Mouse (Mus musculus) cerebellum, adult 9-11 months (tissue): ENCODE results near the gene Klf11.
"Not testable (repeated sequence)": the region's sequence is repeated elsewhere in the genome, so short reads cannot be mapped to it uniquely, and the experiment has no call there.

Source experiments
- DNase-seq: peaks from one replicate; pipeline ENCODE4 v3.0.0; 2022

Klf11 gene

DNA sequence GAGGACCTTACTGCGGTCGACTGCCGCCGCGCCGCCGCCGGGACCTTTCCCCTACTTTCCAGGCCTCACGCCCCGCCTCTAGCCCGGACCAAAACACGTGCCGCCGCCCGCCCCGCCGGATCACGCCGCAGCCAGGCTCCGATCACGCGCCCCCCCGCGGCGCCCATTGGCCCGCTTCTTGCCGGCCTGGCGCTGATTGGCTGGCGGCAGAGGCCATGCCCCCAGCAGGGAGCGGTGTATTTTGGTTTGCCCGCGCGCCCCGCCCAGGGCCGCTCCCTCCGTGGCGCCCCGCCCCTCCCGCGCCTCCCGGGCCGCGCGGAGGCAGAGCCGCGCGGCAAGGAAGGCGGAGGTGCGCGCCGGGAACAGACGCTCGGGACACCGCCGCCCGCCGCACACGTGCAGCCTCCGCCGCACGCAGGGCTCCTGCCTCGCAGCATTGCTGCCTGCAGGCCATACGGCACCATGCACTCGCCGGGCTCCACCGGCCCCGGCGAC lies at the start of gene Klf11:
TSS of gene Klf11 (plus strand) at position 212 of the 495 bp plus-strand sequence.
- peak; percentile 95 for DNase-seq

DNA sequence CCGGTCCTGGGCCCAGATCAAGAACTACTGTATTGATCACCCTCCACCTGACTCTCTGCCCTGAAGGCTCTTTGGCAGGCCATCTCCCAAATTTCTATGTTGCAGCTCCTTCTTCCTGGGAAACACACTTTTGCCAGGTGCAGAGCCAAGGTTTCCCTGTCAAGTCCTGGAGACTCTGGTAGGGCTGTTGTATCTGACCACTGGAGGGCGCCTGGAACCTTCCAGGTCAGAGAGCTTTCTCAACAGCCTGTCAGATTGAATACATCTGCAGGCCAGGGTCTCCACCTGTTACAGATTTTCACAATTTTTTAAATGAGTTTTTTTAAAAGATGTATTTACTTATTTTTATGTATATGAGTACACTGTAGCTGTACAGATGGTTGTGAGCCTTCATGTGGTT lies 47.8 kb upstream of the Klf11 start:
- peak; percentile 26 for DNase-seq

DNA sequence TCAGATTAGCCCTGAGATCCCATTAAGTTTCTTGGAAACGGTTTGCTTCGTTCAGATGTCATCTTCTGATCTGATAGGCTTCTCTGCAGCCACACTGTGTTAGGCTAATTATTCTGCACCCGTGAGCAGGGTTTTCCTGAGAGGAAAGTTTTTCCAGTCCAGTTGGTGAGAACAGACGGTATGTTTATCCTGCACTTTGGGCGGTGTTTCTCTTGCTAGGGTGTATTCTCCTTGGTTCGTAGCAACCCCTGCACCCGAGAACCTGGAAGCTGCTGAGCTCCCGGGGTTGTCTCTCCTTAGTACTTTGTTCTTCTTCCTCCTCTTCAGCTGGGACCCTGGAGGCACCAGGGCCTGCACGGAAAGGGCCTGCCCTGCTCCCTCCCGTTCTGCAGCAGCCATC lies 44.9 kb upstream of the Klf11 start:
- no peak for DNase-seq

DNA sequence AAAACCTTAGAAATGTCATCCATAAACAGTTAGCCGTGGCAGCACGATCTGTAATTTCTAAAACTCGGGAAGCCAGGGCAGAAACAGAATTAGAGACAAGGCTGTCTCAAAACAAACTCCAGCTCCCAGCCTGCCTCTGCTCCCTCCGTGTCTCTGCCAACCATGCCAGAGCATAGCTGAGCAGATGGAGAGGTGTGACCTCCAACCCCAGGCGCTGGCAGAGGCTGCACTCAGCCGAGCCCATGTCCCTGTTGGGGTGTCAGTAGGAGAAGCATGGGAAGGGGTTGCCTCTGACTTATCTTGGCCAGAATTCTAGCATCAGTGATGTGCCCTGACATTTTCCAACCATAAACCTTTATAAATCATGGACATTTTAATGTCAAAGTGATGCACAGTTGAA lies 38.5 kb upstream of the Klf11 start:
- no peak for DNase-seq

DNA sequence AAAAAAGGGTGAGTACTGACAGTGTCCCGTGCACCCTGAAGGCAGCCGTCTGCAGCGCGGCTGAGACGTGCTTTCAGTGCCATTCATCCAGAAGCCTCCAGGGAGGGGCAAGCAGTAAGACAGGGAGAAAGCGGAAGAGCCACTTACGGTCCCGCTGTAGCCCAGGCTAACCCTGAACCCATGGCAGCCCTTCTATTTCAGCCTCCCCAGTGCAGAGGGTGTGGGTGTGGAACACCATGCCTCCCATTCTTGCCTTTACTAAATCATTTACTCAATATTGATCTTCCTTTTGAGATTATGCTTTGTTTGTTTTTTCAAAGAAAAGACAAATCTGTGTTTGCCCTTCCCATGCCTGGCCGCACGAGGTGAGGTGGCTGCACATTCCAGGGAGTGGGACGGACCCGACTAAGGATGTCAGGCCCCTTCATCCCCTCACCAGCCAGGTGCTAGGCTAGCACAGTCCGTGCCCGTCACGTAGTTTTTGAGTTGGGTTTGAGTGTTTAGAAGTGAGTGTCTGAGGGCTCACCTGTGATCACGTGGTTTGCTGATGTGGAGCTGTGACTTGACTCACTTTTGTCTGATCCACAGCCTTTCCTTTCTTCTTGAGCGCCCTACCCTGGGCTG lies 36.5 kb upstream of the Klf11 start:
- no peak for DNase-seq

DNA sequence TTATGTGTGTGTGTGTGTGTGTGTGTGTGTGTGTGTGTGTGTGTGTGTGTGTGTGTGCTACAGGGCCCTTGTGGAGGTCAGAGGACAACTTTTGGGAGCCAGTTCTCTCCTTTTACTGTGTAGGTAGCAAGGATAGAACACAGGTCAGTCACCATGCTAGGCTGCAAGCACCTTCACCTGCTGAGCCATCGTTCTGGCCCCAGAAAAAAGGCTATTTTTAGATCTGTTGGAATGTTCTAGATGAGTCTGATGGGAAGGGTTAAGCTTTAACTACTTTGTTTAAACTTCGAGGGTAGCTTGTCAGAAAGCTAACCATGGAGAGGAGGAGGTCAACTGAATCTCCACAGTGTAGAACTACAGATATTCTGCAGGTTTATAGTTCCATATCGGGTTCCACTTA lies 35.9 kb upstream of the Klf11 start:
- no peak for DNase-seq

DNA sequence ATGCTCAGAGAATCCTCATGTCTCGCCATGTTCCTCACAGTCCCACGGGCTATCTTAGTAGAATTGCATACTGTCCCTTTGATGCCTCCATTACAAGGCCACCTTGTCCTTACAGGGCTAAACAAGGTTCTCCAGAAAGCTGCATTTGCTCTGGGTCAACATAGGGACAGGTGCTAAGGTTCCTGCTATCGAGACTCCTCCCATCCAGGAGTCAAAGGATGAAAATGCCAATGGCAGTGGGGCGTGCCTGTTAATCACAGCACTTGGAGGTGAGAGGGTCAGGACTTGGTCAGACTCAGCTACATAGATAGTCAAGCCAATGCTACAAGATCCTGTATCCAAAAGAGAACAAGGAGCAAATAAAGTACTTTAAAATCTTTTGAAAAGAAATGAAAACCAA lies 31.6 kb upstream of the Klf11 start:
- DNase-seq = no peak

DNA sequence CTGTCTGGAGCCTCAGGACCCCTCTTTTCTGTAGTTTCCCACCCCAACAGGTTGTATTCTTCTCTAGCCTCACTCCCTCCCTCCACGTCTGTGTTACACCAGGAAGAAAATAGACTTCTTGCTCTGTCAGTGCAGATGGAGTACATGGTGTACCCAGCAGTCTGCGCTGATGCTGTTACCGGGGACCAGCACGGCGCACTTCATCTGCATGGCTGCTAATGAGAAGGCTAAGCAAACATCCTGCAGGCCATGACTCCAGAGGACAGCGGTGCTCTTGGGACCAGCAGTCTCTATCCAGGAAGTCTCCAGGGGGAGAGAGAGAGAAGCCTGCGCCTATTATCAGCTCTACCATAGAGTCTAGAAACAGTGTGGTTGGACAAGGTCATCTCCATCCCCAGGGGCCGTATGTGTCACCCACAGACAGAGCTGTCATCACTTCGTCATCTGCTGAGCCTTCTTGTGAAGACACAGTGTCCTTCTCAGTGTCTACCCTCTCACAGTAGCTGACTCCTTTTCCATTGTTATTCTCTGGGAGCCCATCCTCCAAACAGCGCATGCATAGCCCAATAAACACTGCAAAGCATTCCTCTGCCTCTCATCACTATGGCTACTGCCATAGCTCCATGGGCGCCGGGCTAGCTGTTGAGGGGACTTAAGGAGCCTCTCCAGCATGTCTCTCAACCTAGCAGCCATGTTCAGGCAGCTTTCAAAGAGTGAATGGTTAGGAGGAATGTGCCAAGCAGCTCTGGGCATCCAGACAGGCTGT lies 27.4 kb upstream of the Klf11 start:
- DNase-seq = no peak

DNA sequence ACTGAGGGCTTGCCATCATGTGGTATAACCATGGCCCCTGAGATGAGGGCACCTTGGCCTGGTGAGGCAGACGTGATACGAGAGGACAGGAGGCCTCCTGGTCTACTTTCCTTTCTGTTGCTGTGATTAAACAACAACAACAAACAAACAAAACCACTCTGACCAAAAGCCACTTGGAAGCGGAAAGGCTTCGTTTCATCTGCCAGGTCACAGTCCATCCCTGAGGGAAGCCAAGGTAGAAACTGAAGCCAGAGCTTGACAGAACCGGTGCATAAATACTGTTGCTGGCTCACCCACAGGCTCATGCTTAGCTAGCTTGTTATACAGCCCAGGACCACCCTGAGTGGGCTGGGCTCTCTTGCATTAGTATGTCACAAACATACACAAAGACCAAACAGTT lies 24.7 kb upstream of the Klf11 start:
- no peak for DNase-seq

DNA sequence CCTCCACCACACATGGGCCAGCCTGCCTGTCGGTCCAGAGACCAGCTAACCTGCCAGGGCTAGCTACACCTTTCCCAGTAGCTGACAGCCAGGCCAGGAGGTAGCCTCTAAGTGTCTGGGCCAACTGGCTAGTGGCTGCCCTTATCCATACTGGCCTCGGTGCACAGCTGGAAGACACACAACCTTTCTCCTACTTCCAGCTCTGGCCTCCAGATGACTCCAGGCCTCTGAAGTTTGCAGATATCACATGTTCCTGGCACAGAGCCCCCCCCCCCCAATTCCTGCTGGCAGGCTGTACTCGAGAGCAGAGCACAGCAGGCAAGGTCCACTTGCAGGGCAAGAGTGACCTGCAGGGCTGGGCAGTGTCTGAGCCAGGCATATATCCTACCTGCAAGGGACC lies 23.9 kb upstream of the Klf11 start:
- no peak for DNase-seq

DNA sequence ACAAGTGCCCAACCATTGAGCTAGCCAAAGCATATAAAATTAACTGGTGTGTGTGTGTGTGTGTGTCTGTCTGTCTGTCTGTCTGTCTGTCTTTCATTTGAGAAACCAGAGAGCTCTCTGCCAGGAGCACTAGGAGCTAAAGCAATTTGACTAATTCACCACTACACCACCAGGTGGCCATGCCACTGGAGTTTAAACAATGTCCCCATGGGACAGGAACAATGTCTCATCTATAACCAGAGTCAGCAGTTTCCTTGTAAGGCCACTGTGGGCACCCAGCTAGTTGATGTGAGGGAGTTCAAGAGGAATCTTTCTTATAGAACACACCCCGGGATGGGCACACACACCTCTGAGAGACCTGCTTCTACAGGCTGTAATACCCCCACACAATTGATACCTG lies 20.9 kb upstream of the Klf11 start:
- no peak for DNase-seq

DNA sequence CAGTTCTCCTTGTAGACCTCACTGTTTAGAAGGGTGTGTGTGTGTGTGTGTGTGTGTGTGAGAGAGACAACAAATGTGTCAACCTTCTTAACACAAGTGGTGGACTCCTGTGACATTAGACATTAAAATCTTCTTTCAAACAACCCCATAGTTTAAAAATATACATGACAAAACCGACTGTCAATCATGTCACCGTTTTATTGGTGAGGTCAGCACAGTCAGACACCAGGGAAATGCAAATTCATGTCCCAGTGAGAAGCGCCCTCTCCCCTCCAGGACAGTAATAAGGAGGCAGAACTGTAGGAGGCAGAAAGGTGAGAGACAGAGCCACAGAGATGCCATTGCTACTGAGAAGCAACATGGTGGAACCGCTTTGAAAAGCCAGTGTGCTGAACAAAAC lies 18.7 kb upstream of the Klf11 start:
- no peak for DNase-seq

DNA sequence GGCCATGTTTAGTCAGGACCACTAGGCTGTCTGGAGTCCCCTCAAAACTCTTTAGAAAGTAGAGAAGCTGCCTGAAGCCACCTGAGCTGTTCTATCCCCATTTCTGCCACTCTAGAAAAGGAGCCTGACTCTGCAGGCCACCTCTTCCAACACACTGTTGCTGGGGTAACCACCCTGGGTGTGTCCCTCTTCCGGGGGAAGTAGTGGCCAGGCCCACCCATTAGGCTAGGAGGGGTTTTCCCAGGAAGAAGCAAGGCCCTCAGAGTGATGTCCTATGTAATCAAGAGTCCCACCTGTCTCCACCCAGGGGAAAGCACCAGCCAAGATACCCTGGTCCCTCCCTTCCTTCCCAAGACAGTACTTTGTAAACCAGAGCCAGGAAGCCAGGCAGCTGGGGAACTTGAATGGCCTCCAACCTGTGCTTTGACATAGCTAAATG lies 17.3 kb upstream of the Klf11 start:
- no peak for DNase-seq

DNA sequence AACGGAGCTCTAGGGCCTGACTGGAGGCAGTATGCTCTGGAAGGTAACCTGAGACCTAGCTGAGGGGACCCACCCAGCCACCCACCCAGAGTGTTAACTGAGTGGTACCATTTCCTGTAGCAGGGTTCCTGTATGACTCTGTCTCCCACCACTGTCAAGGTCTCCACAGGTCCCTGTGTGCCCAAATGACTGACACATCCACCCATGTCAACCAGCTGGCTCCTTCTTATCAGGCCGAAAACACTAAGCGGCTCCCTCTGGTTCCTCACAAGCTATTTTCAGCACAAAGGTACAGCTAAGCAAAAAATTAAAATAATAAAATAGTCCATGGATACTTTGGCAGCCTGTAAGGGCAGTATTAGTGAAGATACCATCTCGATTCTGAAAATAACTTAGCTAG lies 16.9 kb upstream of the Klf11 start:
- no peak for DNase-seq

DNA sequence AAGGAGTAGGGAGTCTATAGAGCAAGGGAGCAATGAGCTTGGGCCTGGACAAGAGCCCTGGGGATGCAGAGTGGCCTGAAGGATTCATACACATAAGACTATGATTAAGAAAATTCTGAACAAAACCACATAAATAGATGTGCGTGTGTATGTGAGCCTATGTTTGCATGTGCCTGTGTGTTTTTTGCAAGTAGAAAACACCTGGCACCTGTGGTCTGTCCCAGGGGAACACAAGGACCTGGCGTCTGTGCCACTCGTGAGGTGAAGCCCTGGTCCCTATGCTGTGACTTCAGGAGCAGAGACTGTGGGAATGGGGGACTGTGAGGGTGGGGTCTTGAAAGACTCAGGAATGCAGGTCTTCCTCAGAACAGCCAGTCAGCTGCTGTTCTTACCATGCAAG lies 16.4 kb upstream of the Klf11 start:
- DNase-seq = no peak

DNA sequence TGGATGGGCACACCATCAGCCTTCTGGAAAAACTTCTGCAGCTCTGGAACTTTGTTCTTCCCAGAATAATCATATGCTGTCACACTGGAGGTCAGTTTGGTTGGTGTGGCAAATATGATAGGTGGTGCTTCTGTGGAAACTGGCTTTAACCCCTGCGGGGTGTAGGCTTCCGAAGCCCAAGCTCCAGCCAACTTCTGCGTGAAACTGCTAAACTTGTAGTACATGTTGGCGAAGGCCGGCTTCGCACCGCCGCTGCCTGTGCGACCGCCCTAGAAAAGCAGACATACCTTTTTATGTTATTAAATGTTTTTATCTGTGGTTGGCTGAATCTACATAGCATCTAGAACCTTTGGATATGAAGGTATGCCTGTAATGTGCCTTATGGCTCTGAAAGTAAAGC lies 12.3 kb upstream of the Klf11 start:
- DNase-seq = not testable (repeated sequence)

DNA sequence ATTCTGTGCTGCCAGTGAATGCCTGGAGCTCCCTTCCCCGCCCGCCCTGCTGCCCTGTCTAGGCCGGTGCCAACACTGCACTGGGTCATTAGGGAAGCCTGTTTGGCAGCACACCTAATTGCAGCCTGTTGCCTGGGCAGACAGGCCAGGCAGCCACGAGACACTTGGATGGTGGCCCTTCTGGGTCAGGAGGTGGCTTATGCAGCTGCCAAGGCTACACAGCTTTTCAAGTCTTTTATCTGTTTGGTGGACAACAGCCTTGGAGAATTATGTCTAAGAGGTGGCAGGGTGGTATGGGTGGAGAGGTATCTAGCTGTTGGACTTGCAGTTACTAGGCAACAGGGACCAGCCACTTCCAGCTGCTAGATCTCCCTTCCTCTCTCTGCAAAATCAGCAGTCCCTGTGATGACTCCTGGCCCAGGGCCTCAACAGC lies 8.7 kb upstream of the Klf11 start:
- peak; percentile 74 for DNase-seq

DNA sequence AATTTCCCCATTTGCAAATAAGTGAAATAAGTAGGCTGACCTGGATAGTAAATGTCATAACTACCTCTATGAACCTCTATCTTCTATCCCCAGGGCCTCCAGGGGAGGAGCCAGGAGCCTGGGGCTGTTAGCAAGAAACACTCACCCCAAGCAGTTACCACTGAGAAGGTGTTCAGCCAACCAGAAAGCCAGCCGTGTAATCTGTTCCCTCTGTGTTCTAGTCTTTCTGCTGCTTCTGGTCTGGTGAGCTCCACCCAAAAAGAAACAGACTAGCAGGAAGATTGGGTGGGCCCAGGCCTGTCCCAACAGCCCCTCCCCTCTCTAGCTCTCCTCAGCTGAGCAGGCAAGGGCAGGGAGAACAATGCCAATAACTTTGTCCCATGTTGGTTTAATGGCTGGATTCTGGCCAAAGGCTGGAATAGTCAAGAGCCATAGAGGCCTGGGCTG lies 6.9 kb upstream of the Klf11 start:
- no peak for DNase-seq

DNA sequence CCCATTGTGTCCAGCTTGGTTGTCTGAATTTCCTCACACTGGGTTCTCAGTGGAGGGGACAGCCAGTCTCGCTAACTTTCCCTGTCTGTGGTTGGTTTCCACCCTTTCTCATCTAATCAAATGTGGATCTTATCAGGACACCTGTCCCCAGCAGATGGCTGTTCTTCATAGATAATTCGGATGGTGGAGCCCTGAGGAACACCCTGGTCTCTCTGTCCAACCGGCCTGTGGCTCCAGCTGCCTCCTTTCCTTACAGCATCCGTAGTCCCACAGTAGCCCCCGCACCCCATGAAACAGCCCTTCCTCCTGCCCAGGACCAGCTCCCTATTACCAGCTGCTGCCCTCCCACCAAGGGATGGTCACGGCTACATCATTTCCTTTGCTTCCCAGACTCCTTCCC lies 5.2 kb upstream of the Klf11 start:
- DNase-seq = no peak

DNA sequence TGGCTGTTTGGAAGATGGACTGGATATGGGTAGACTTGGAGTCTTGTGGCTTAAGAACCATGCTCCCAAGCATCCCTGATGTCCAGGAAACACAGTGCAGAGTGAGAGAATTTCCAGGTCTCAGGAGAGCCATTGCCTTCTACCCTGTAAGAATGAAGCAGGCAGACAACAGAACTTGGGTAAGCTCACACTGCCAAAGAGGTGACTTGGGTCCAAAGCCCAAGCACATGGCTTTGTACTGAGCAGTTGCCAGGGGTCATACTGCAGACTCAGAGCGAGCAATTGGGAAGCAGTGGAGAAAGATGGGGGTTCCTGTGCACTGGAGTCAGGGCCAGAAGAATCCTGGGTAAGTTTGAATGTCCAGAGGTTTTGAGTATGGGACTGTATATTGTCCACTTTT lies 3.0 kb upstream of the Klf11 start:
- DNase-seq = no peak

DNA sequence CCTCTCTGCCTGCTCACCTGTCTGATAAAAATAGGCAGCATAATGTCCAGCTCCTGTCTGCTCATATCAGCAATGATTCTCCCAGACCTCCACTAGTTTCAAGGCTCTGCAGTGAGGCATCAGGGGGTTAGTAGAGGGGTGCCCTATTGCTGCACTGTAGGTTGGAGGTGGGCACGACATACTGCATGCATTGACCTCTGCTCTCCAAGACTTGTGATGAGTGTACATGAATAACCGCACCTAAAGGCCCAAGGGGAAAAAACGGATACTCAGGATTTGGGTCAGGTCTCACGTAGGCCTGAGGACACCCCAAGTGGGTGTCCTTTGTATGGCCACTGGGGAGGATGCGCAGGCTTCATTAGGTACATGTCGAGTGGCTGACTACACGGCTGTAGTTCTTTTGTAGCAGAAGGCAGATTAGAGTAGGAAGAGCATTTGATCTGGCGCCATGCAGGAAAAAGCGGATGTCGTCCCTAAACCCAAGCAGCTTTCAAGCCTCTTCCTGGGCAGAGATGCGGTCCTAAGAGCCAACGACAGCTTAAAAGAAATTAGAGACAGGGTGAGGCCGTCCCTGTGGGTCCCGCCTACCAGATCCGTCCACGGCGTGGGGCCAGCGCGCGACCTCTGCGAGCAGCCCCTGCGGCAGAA lies 535 bp upstream of the Klf11 start:
- DNase-seq = no peak

DNA sequence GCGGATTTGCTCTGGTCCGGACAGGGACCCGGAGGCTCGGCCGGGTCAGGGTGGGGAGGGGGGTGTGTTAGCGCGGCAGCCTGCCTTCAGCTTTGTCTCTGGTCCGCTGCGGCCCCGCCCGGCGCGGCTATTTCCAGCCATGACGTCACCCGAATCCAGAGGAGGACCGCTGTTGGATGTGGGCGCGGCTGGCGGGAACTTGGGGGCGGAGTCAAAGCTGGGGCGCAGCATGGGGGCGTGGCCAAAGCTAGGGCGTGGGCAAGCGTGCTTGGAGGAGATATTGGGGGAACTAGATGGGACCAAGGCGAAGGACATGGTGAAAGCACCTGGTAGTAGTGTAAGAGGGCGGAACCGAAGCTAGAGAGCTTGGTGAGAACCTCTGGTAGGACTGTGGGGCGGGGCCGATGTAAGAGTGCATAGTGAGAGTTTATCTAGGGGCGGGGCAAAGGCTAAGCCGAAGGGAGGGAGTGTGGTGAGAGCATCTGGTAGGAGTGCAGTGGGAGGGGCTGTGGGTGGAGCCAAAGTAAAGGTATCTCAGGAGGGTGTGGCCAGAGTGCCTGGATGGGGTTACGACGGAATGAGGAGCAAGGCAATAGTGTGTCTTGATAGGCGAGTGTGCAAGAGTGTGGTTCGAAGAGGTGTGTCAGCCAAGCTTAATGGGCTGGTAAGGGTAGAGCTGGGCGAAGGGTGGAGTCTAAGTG lies 718 bp downstream of the Klf11 start:
- peak; percentile 92 for DNase-seq
